Mouse (Mus musculus): ENCODE data around the gene Kdm2a. TPM values are rescaled to one million over a fixed set of nuclear protein-coding genes. Genes with fewer than 3 reads are reported as not detected.
A peak's percentile ranks its signal among the peaks of the same experiment; 100 is the strongest.

The Kdm2a gene
- total RNA-seq, 1 experiment = 45.6 TPM

GRCm38 (mm10) chr19:4349455-4349854 is 48.6 kb downstream of the Kdm2a start:
- no peaks in the 10 kb centered on the region for H3K4me1 ChIP-seq (ENCODE audit: control insufficient read depth in 2 of 2, insufficient read depth in 2 of 2, low read length in 2 of 2, poor library complexity in 1 of 2)
- in situ Hi-C loops (cut with MboI; ENCODE audit: low sequenced_read_pairs in 2 of 2, unreplicated experiment in 2 of 2) = no loop called here
- TF ChIP-seq MAFK (IDR thresholded peaks at IDR 0.05; ENCODE audit: insufficient read depth, low read depth, low read length) (peak; percentile 99), HCFC1 (IDR thresholded peaks at IDR 0.05; ENCODE audit: borderline replicate concordance, insufficient read depth, low read length) (no peak)
- H3K4me3 ChIP-seq (ENCODE audit: insufficient read depth in 1 of 2, low read depth in 1 of 2, low read length in 2 of 2, poor library complexity in 1 of 2, severe bottlenecking in 1 of 2) = no peak overlapping the region
- no peak for DNase-seq (ENCODE audit: low read depth, low spot score)
- peaks cover 4% of the 10 kb centered on the region; the same call in 1 of the 2 replicates for H3K36me3 ChIP-seq (ENCODE audit: control insufficient read depth, insufficient read depth, low read length, poor library complexity, severe bottlenecking)
- no peak overlapping the region for H3K27ac ChIP-seq (ENCODE audit: insufficient read depth, low read depth, low read length, poor library complexity, severe bottlenecking)
- no peak overlapping the region for H3K9ac ChIP-seq (ENCODE audit: insufficient read depth, low read depth, low read length, poor library complexity, severe bottlenecking)
- no peaks in the 10 kb centered on the region for H3K9me3 ChIP-seq (ENCODE audit: control insufficient read depth, insufficient read depth, low read depth, low read length)

GRCm38 (mm10) chr19:4346479-4346878 is 51.6 kb downstream of the Kdm2a start:
- no peak overlapping the region for H3K27ac ChIP-seq (ENCODE audit: insufficient read depth, low read depth, low read length, poor library complexity, severe bottlenecking)
- H3K9me3 ChIP-seq (ENCODE audit: control insufficient read depth, insufficient read depth, low read depth, low read length) = no peaks in the 10 kb centered on the region
- DNase-seq (ENCODE audit: low read depth, low spot score) = no peak
- H3K9ac ChIP-seq (ENCODE audit: insufficient read depth, low read depth, low read length, poor library complexity, severe bottlenecking) = no peak overlapping the region
- H3K4me3 ChIP-seq (ENCODE audit: insufficient read depth in 1 of 2, low read depth in 1 of 2, low read length in 2 of 2, poor library complexity in 1 of 2, severe bottlenecking in 1 of 2) = no peak overlapping the region
- TF ChIP-seq ZC3H11A (IDR thresholded peaks at IDR 0.05; ENCODE audit: borderline replicate concordance, low read depth, low read length) (no peak), HCFC1 (IDR thresholded peaks at IDR 0.05; ENCODE audit: borderline replicate concordance, insufficient read depth, low read length) (no peak), MAFK (IDR thresholded peaks at IDR 0.05; ENCODE audit: insufficient read depth, low read depth, low read length) (no peak), CHD2 (IDR thresholded peaks at IDR 0.05; ENCODE audit: low read depth, low read length) (no peak), ZNF384 (IDR thresholded peaks at IDR 0.05; ENCODE audit: low read depth, low read length) (no peak)
- H3K36me3 ChIP-seq (ENCODE audit: control insufficient read depth, insufficient read depth, low read length, poor library complexity, severe bottlenecking) = peaks cover 4% of the 10 kb centered on the region; the same call in 1 of the 2 replicates
- no peaks in the 10 kb centered on the region for H3K4me1 ChIP-seq (ENCODE audit: control insufficient read depth in 2 of 2, insufficient read depth in 2 of 2, low read length in 2 of 2, poor library complexity in 1 of 2)
- in situ Hi-C loops (cut with MboI; ENCODE audit: low sequenced_read_pairs in 2 of 2, unreplicated experiment in 2 of 2) = no loop called here

GRCm38 (mm10) chr19:4338162-4338561 is 59.9 kb downstream of the Kdm2a start:
- in situ Hi-C loops (cut with MboI; ENCODE audit: low sequenced_read_pairs in 2 of 2, unreplicated experiment in 2 of 2) = no loop called here
- Histone ChIP-seq H3K27ac (ENCODE audit: insufficient read depth, low read depth, low read length, poor library complexity, severe bottlenecking) (no peak overlapping the region), H3K9ac (ENCODE audit: insufficient read depth, low read depth, low read length, poor library complexity, severe bottlenecking) (no peak overlapping the region), H3K9me3 (ENCODE audit: control insufficient read depth, insufficient read depth, low read depth, low read length) (no peaks in the 10 kb centered on the region), H3K4me3 (ENCODE audit: insufficient read depth in 1 of 2, low read depth in 1 of 2, low read length in 2 of 2, poor library complexity in 1 of 2, severe bottlenecking in 1 of 2) (no peak overlapping the region), H3K36me3 (ENCODE audit: control insufficient read depth, insufficient read depth, low read length, poor library complexity, severe bottlenecking) (no peaks in the 10 kb centered on the region; the same call in 1 of the 2 replicates), H3K4me1 (ENCODE audit: control insufficient read depth in 2 of 2, insufficient read depth in 2 of 2, low read length in 2 of 2, poor library complexity in 1 of 2) (peaks cover 2 to 4% of the 10 kb centered on the region in 2 experiments; a peak in 1 of 4 replicates)
- peak; percentile 69 for DNase-seq (ENCODE audit: low read depth, low spot score)
- no peak for TF ChIP-seq MAFK (IDR thresholded peaks at IDR 0.05; ENCODE audit: insufficient read depth, low read depth, low read length)
- no peak for TF ChIP-seq ZC3H11A (IDR thresholded peaks at IDR 0.05; ENCODE audit: borderline replicate concordance, low read depth, low read length)
- TF ChIP-seq CHD2 (IDR thresholded peaks at IDR 0.05; ENCODE audit: low read depth, low read length) = no peak

GRCm38 (mm10) chr19:4333791-4334190 is 64.3 kb downstream of the Kdm2a start:
- H3K4me1 ChIP-seq (ENCODE audit: control insufficient read depth in 2 of 2, insufficient read depth in 2 of 2, low read length in 2 of 2, poor library complexity in 1 of 2) = peaks cover 10 to 17% of the 10 kb centered on the region in 2 experiments
- peak overlapping the region; percentile 87 to 89 for H3K4me3 ChIP-seq (ENCODE audit: insufficient read depth in 1 of 2, low read depth in 1 of 2, low read length in 2 of 2, poor library complexity in 1 of 2, severe bottlenecking in 1 of 2)
- H3K9ac ChIP-seq (ENCODE audit: insufficient read depth, low read depth, low read length, poor library complexity, severe bottlenecking) = peak overlapping the region; percentile 78
- TF ChIP-seq CHD2 (IDR thresholded peaks at IDR 0.05; ENCODE audit: low read depth, low read length) = no peak
- TF ChIP-seq MAFK (IDR thresholded peaks at IDR 0.05; ENCODE audit: insufficient read depth, low read depth, low read length) = no peak
- no peak for TF ChIP-seq ZC3H11A (IDR thresholded peaks at IDR 0.05; ENCODE audit: borderline replicate concordance, low read depth, low read length)
- no peak for TF ChIP-seq ZNF384 (IDR thresholded peaks at IDR 0.05; ENCODE audit: low read depth, low read length)
- no peak for TF ChIP-seq HCFC1 (IDR thresholded peaks at IDR 0.05; ENCODE audit: borderline replicate concordance, insufficient read depth, low read length)
- in situ Hi-C loops (cut with MboI; ENCODE audit: low sequenced_read_pairs in 2 of 2, unreplicated experiment in 2 of 2) = no loop called here
- peak overlapping the region; percentile 92 for H3K27ac ChIP-seq (ENCODE audit: insufficient read depth, low read depth, low read length, poor library complexity, severe bottlenecking)
- no peaks in the 10 kb centered on the region for H3K9me3 ChIP-seq (ENCODE audit: control insufficient read depth, insufficient read depth, low read depth, low read length)
- peaks cover 5% of the 10 kb centered on the region for H3K36me3 ChIP-seq (ENCODE audit: control insufficient read depth, insufficient read depth, low read length, poor library complexity, severe bottlenecking)
- DNase-seq (ENCODE audit: low read depth, low spot score) = peak; percentile 78
